Mouse (Mus musculus) heart, adult 2 months (tissue): ENCODE data around the gene Atp6v0a4.

Experiments
- CTCF ChIP-seq: fragments of 200-600 bp; IDR thresholded peaks from 2 replicates; pipeline ENCODE4 v1.8.1; 2022; ENCODE audit warnings: antibody characterized with exemption, mild to moderate bottlenecking, moderate library complexity
- EP300 ChIP-seq: fragments of 200-500 bp; IDR thresholded peaks from 2 replicates; pipeline ENCODE4 v1.6.1; 2011; ENCODE audit warnings: low read depth, low read length, control low read depth; ENCODE audit not compliant: insufficient read depth
- POLR2A ChIP-seq: fragments of 200-500 bp; IDR thresholded peaks from 2 replicates; pipeline ENCODE4 v1.6.1; 2011; ENCODE audit warnings: mild to moderate bottlenecking, low read depth, low read length, control low read depth; ENCODE audit not compliant: insufficient read depth

DNA sequence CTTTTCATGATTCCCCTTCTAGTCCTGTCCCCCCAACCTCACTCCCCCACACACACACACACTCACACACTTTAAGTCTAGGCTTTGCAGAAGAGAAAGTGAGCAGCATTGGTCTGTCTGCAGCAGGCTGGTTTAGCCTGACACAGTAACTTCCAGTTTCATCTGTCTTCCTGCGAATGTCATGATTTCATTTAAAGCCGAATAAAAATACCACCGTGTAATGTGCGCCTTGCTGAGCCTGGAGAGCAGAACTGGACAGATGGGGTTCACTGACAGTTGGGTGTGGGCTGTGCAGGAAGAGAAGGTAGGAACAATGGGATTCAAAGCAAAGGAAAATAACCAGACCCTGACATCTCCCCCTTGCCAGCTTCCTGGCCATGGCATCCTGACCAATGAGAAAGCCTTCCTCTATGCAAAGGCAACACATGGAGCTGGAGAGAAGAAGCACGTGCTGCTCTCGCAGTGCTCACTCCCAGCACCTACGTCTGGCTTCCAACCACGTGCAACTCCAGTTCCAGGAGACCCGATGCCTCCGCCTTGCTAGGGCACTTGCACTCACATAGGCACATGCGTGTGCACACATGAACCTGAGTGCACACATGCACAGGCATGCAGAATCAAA, 58.8 kb downstream of the Atp6v0a4 start:
- no peak for TF ChIP-seq EP300
- no peak for TF ChIP-seq CTCF
- no peak for TF ChIP-seq POLR2A
